Mouse (Mus musculus) ES-Bruce4 (cell line): Measurements from ENCODE around the gene Ltk.
A peak's percentile ranks its signal among the peaks of the same experiment; 100 is the strongest.

ENCODE experiments used
- CTCF ChIP-seq: IDR thresholded peaks from one replicate; pipeline ENCODE4 v1.8.1; 2011; ENCODE audit warnings: low read depth, low read length
- EP300 ChIP-seq: IDR thresholded peaks from 2 replicates; pipeline ENCODE4 v1.6.1; 2011; ENCODE audit warnings: low read depth, low read length; ENCODE audit not compliant: insufficient read depth
- POLR2A ChIP-seq: IDR thresholded peaks from one replicate; pipeline ENCODE4 v1.8.1; 2011; ENCODE audit warnings: low read length; ENCODE audit not compliant: insufficient read depth

DNA sequence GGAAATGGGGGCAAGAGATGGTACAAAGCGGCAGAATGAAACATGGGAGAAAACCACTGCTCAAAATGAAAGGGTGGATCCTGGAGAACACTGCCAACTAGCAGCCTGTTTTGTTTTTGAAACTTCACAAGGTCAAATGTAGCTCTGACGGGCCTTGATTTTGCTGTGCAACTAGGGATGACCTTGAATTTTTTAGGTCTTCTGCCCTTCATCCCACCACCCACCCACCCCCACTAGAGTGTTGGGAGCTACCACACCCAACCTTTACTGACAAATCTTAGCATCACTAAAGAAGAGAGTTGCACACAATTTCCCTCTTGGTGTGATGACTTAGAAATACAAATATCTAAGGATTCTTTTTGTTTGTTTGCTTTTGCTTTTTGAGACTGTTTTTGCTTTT lies 29.8 kb upstream of the Ltk start:
- TF ChIP-seq CTCF (no peak), POLR2A (no peak), EP300 (0 out of 2 replicates have a peak, but pooled peaks have one; percentile 39)
